In genomic region chr12:74881344-74881743, GRCm38 (mm10) we compare ENCODE assay signal across 31 mouse cellular contexts.
"Had no signal": no experiment of that assay in that cellular context is flagged by ENCODE, and none has a peak within 500 bp of the region (broad histone marks: within the 10 kb centered on the region; RNA-seq: fewer than 3 reads in every experiment).

No protein-coding gene starts in this region.

- H3K9ac ChIP-seq: limb, embryonic 12.5 days; limb, embryonic 13.5 days; limb, embryonic 15.5 days; liver, embryonic 12.5 days; liver, embryonic 13.5 days; liver, embryonic 14.5 days; liver, embryonic 15.5 days; liver, postnatal 0 days; lung, embryonic 14.5 days; lung, embryonic 15.5 days; midbrain, embryonic 12.5 days; midbrain, embryonic 13.5 days; midbrain, embryonic 15.5 days; neural tube, embryonic 12.5 days had no signal

- DNase-seq: left cerebral cortex, postnatal 4 days; liver; liver, embryonic 13.5 days; liver, postnatal 0 days; lung, adult 18-20 months; lung, adult 2 months; lung, embryonic 14.5 days; lung, postnatal 10 days; lung, postnatal 14 days; lung, postnatal 36 days; lung, postnatal 4 days; midbrain, embryonic 14.5 days had no signal

- H3K4me3 ChIP-seq: limb, embryonic 10.5 days; limb, embryonic 12.5 days; limb, embryonic 13.5 days; limb, embryonic 15.5 days; liver, embryonic 12.5 days; liver, embryonic 13.5 days; liver, embryonic 15.5 days; lung, embryonic 15.5 days; megakaryocyte, embryonic 14.5 days; midbrain, embryonic 10.5 days; midbrain, embryonic 12.5 days; midbrain, embryonic 13.5 days; midbrain, embryonic 15.5 days; myocyte; neural tube, embryonic 12.5 days had no signal

- H3K4me1 ChIP-seq: limb, embryonic 10.5 days; limb, embryonic 12.5 days; limb, embryonic 13.5 days; limb, embryonic 15.5 days; liver, embryonic 12.5 days; liver, embryonic 13.5 days; liver, embryonic 15.5 days; lung, embryonic 15.5 days; megakaryocyte, embryonic 14.5 days; midbrain, embryonic 10.5 days; midbrain, embryonic 12.5 days; midbrain, embryonic 13.5 days; midbrain, embryonic 15.5 days; neural tube, embryonic 12.5 days had no signal

- H3K36me3 ChIP-seq: limb, embryonic 10.5 days; limb, embryonic 12.5 days; limb, embryonic 13.5 days; limb, embryonic 15.5 days; liver, embryonic 12.5 days; liver, embryonic 13.5 days; liver, embryonic 15.5 days; lung, embryonic 15.5 days; midbrain, embryonic 10.5 days; midbrain, embryonic 12.5 days; midbrain, embryonic 13.5 days; midbrain, embryonic 15.5 days; neural tube, embryonic 12.5 days had no signal

- ATAC-seq: liver, embryonic 12.5 days; liver, postnatal 0 days; lung, postnatal 0 days; midbrain, embryonic 13.5 days; midbrain, embryonic 15.5 days; midbrain, embryonic 16.5 days had no signal

- H3K27me3 ChIP-seq: limb, embryonic 12.5 days; limb, embryonic 13.5 days; limb, embryonic 15.5 days; liver, embryonic 12.5 days; liver, embryonic 13.5 days; liver, embryonic 15.5 days; lung, embryonic 15.5 days; megakaryocyte, embryonic 14.5 days; midbrain, embryonic 12.5 days; midbrain, embryonic 13.5 days; midbrain, embryonic 15.5 days; neural tube, embryonic 12.5 days had no signal

- H3K27ac ChIP-seq: limb, embryonic 10.5 days; limb, embryonic 12.5 days; limb, embryonic 13.5 days; limb, embryonic 15.5 days; liver, embryonic 12.5 days; liver, embryonic 13.5 days; liver, embryonic 14.5 days; liver, embryonic 15.5 days; lung, embryonic 15.5 days; macrophage; midbrain, embryonic 10.5 days; midbrain, embryonic 12.5 days; midbrain, embryonic 13.5 days; midbrain, embryonic 15.5 days; neural tube, embryonic 12.5 days had no signal

- H3K9me3 ChIP-seq: limb, embryonic 10.5 days; limb, embryonic 12.5 days; limb, embryonic 13.5 days; limb, embryonic 15.5 days; liver, embryonic 12.5 days; liver, embryonic 13.5 days; liver, embryonic 15.5 days; lung, embryonic 15.5 days; megakaryocyte, embryonic 14.5 days; midbrain, embryonic 10.5 days; midbrain, embryonic 12.5 days; midbrain, embryonic 13.5 days; midbrain, embryonic 15.5 days; neural tube, embryonic 12.5 days had no signal

- H3K4me2 ChIP-seq: limb, embryonic 12.5 days; limb, embryonic 13.5 days; limb, embryonic 15.5 days; liver, embryonic 11.5 days; liver, embryonic 12.5 days; liver, embryonic 13.5 days; liver, embryonic 15.5 days; lung, embryonic 14.5 days; lung, embryonic 15.5 days; midbrain, embryonic 12.5 days; midbrain, embryonic 13.5 days; midbrain, embryonic 15.5 days; neural tube, embryonic 12.5 days had no signal
